Mouse (Mus musculus): ENCODE measurements around the gene Tob2. TPM values are rescaled to one million over a fixed set of nuclear protein-coding genes. Genes with fewer than 3 reads are reported as not detected.

The Tob2 gene
- polyA plus RNA-seq (2017; shearing (Covaris generic)), result 345 TPM

GRCm38 (mm10) chr15:81858517-81859329 lies at the start of gene Tob2:
Gene Tob2, minus strand, starts transcription at chr15:81858796.

GRCm38 (mm10) chr15:81872262-81873136 lies 13.9 kb upstream of the Tob2 start, which contains the start of gene Aco2:
Gene Aco2, plus strand, starts transcription at chr15:81872309.

GRCm38 (mm10) chr15:81871604-81872261 lies 13.1 kb upstream of the Tob2 start, which contains the start of gene Phf5a:
Gene Phf5a, minus strand, starts transcription at chr15:81871911.

GRCm38 (mm10) chr15:81802001-81802890 lies 56.4 kb downstream of the Tob2 start, which contains the start of gene Tef:
Gene Tef, plus strand, starts transcription at chr15:81802421.

Other genes starting within 250 kb of the Tob2 start
- gene L3mbtl2, start 194.9 kb downstream of the Tob2 start, polyA plus RNA-seq (2017; shearing (Covaris generic)), result 25.9 TPM
- gene Chadl, start 161.5 kb downstream of the Tob2 start, polyA plus RNA-seq (2017; shearing (Covaris generic)), result 0.32 TPM
- gene Zc3h7b, start 113.7 kb downstream of the Tob2 start, polyA plus RNA-seq (2017; shearing (Covaris generic)), result 3.7 TPM
- gene Rangap1, start 113.3 kb downstream of the Tob2 start, polyA plus RNA-seq (2017; shearing (Covaris generic)), result 68.9 TPM
- 31.5 TPM for gene Tef, start 56.4 kb downstream of the Tob2 start, polyA plus RNA-seq (2017; shearing (Covaris generic))
- gene Phf5a, start 13.1 kb upstream of the Tob2 start, polyA plus RNA-seq (2017; shearing (Covaris generic)), result 63.5 TPM
- 114 TPM for gene Aco2, start 13.5 kb upstream of the Tob2 start, polyA plus RNA-seq (2017; shearing (Covaris generic))
- 33.6 TPM for gene Polr3h, start 67.4 kb upstream of the Tob2 start, polyA plus RNA-seq (2017; shearing (Covaris generic))
- 0.16 TPM for gene Csdc2, start 78.0 kb upstream of the Tob2 start, polyA plus RNA-seq (2017; shearing (Covaris generic))
- gene Pmm1, start 102.1 kb upstream of the Tob2 start, polyA plus RNA-seq (2017; shearing (Covaris generic)), result 13.0 TPM
- gene 1700029P11Rik, start 121.7 kb upstream of the Tob2 start, polyA plus RNA-seq (2017; shearing (Covaris generic)), result not detected
- 34.0 TPM for gene Xrcc6, start 129.0 kb upstream of the Tob2 start, polyA plus RNA-seq (2017; shearing (Covaris generic))
- 27.2 TPM for gene Desi1, start 175.1 kb upstream of the Tob2 start, polyA plus RNA-seq (2017; shearing (Covaris generic))
- gene Snu13, start 188.8 kb upstream of the Tob2 start, polyA plus RNA-seq (2017; shearing (Covaris generic)), result 193 TPM
- gene 4930407I10Rik, start 200.4 kb upstream of the Tob2 start, polyA plus RNA-seq (2017; shearing (Covaris generic)), result not detected
- 0.13 TPM for gene Mei1, start 211.2 kb upstream of the Tob2 start, polyA plus RNA-seq (2017; shearing (Covaris generic))

Data from effector memory CD4-positive, alpha-beta T cell, adult 7 months (primary cell).